Mouse (Mus musculus): ENCODE measurements at regions not wholly inside any gene's neighbourhood (a gene's known extent, or its start where the extent isn't known, plus 50 kb on each side); places are given as distances from the start of the nearest gene placed in this dataset.

DNA sequence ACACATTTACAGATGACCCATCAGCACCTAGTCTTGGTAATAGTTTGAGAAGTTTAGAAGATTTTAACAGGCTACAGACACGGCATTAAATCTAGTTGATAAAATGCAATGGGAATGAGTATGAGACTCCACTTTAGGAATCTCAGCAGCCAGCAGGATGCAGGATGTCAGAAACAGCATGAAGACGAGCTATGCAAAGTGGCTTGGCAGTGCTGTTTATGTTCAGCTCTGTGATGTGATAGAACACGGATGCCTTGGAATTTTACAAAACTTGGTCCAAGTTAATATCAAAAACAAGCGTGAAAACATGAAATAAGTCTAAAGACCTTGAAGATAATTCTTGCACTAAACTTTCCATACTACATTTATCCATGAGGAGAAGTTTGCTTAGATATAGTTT, 193.0 kb downstream of the Pou4f1 start:
- TF ChIP-seq POLR2A (IDR thresholded peaks at IDR 0.05; ENCODE audit: control insufficient read depth, low read depth, low read length), result no peak
- TF ChIP-seq CTCF (IDR thresholded peaks at IDR 0.05; ENCODE audit: control insufficient read depth, insufficient read depth, insufficient replicate concordance, low read depth, low read length), result no peak
